Mouse (Mus musculus): Measurements from ENCODE around the gene Rc3h1.
"Not testable (repeated sequence)": the region's sequence is repeated elsewhere in the genome, so short reads cannot be mapped to it uniquely, and the experiment has no call there.

Rc3h1 gene

GRCm38 (mm10) chr1:160906057-160906557 is at the start of gene Rc3h1:
Gene Rc3h1 (plus strand): TSS chr1:160906418.
- peak; percentile 98 for DNase-seq

DNA sequence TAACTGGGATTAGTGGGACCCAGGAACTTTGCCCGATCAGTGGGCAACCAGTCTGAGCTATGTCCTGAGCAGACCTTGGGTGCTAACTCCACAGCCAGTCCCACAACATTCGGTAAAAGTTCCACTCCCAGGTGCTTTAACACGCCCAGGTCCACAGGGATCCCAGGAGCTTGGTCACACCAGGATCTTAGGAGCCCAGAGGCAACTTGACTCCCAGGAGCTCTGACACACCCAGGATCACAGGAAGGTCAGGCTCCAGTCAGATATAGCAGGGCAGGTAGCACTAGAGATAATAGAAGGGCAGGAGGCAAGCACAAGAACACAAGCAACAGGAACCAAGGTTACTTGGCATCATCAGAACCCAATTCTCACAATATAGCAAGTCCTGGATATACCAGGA is 48.1 kb upstream of the Rc3h1 start:
- DNase-seq = no peak

- DNase-seq = not testable (repeated sequence)
These were observed 46.3 kb upstream of the Rc3h1 start for GRCm38 (mm10) chr1:160859874-160860273.

DNA sequence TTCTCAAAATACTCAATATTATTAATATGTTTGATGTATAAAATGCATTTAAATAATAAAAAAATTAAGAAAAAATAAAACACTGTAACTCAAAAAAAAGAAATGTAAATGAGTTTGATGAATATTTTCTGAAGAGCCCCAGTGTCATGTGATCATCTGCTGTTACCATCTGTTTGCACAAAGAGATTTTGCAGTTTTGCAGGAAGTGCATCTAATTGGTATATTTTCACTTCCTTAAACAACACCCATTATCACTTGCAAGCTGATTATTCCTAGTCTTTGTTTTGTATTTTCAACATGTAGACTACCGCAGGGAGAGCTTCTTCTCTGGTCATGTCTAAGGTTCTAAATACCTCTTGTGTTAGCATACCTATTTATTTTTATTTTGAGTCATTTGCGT is 45.1 kb upstream of the Rc3h1 start:
- no peak for DNase-seq

DNA sequence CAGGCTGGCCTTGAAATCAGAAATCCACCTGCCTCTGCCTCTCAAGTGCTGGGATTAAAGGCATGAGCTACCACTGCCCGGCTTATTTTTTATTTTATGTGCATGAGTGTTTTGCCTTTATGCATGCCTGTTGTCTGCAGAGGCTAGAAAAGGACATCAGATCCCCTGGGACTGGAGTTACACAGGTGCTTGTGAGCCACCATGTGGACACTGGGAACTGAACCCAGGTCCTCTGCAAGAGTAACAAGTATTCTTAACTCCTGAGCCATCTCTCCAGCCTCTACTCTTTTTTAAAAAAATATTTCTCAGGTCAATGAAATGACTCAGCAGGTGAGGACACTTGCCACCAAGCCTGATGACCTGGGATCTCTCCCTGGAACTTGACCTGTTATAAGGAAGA is 44.6 kb upstream of the Rc3h1 start:
- no peak for DNase-seq

GRCm38 (mm10) chr1:160863027-160863426 is 43.2 kb upstream of the Rc3h1 start:
- peak; percentile 53 for DNase-seq

DNA sequence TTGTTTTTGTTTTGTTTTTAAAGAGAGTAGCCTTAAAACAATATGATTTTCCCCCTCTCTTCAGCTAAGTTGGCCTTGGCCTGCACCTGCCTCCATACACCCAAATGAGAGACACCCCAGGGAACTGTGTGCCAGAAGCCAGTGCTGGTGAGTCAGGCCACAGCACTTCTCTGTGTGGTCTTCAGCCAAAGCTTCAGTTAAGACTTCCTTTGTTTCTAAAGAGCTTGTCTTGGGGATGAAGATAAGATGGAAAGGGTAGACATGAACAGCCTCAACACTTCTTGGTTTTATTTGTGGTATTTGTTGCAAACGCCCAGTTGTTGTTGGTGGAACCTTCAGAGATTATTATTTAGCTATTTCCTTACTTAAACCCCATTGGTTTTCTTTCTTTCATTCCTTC is 31.5 kb upstream of the Rc3h1 start:
- DNase-seq = no peak

DNA sequence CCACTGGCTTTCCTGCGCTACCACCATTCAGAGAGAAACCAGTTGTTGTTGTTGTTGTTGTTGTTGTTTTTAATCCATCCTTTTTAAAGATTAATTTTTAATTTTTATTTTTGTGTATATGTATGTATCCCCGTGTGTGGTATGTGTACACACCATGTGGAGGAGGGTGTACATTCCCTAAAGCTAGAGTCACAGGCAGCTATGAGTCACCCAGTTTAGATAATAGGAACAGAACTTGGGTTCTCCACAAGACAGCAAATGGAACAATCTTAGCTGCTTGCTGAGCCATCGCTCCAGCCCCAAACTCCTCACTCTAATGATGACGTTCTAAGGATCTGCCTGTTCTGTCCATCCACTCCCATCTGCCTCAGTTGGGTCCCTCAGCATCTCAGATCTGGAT is 29.2 kb upstream of the Rc3h1 start:
- no peak for DNase-seq

- DNase-seq = no peak
These were observed 27.7 kb upstream of the Rc3h1 start for GRCm38 (mm10) chr1:160878485-160878884.

DNA sequence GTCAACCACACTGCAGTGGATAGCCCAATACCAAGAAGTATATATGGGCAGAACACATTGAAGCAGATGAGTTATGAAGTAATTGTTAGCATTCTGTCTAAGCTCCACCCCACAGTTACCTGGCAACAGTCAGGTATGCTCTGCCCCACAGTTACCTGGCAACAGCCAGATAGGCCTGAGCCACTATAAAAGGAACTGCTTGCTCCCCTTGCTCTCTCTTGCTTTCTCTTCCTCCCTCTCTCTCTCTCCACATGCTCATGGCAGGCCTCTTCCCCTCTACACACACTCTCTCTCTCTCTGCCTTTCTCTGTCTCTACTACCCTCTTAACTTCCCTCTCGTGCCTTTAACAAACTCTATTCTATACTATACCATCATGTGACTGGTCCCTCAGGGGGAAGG is 24.8 kb upstream of the Rc3h1 start:
- DNase-seq = not testable (repeated sequence)

DNA sequence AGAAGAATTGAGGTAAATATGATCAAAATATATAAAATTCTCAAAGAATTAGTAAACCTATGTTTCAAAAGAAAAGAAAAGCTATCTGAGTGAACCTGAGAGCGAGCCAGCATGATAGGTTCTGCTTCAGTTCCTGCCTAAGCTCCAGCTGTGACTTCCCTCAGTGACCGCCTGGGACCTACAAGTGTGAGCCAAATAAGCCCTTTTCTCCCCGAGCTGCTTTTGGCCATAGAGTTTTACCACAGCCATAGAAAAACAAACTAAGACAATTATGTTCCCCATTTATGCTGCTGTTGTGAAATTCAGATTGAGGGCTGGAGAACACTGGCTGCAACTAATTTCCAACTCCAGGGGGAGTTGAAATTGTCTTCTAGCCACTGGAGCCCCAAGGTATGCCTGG is 24.2 kb upstream of the Rc3h1 start:
- DNase-seq = no peak

GRCm38 (mm10) chr1:160884273-160884672 is 21.9 kb upstream of the Rc3h1 start:
- no peak for DNase-seq

- DNase-seq = no peak
These were observed 21.2 kb upstream of the Rc3h1 start for GRCm38 (mm10) chr1:160884993-160885392.

DNA sequence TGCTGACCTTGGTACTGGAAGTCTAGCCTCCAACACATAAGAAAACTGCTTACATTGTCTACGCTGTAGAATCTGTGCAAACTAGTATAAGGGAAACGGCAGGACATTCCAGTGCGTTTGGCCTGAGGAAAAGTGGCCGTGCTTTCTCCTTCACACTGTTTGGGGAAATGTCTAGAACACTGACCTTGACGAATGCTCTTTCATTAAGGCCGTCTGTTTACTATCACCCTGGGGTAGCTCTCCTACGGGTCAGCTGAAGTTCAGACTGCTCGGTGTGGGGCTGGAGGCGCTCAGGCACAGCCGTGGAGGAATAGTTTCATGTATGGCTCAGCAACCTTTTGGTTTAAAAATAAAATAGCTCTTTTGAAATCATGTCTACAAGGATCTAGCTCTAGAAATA is 6.5 kb upstream of the Rc3h1 start:
- peak; percentile 27 for DNase-seq

GRCm38 (mm10) chr1:160904047-160904446 is 2.2 kb upstream of the Rc3h1 start:
- no peak for DNase-seq

GRCm38 (mm10) chr1:160906558-160907481 is 602 bp downstream of the Rc3h1 start:
- peak; percentile 75 for DNase-seq

- no peak for DNase-seq
These were observed 4.0 kb downstream of the Rc3h1 start for GRCm38 (mm10) chr1:160910176-160910575.

DNA sequence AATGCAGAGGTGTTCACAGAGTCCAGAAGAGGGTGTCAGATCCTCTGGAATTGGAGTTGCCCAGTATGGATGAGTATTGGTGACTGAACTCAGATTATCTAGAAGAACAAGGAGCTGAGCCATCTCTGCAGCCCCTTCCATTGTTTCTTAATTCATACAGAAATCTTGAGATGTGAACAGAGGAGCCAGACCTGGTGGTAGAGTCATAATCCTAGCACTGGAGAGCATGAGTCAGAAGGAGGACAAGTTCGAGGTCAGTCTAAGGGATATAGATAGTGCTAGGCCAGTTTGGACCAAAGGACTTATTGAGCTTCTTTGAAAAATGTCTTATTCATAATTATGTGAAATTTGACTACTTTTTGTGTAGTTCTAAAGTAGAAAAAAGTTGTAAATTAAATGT is 4.6 kb downstream of the Rc3h1 start:
- DNase-seq = no peak

DNA sequence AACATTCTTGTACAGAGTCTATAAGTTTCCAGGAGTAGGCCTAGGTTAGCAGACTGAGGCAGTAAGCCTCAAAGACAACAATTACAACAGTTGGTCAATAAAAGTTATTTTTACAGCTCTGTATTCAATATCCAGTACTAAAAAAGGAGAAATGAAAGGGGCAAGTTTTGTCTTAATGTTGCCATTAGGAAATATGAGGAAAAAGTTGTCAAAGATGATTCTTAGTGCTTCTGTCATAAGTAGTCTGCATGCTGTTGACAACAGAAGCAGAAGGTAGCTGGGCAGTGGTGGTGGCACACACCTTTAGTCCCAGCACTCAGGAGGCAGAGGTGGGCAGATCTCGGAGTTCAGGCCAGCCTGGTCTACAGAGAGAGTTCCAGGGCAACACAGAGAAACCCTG is 13.2 kb downstream of the Rc3h1 start:
- DNase-seq = no peak

DNA sequence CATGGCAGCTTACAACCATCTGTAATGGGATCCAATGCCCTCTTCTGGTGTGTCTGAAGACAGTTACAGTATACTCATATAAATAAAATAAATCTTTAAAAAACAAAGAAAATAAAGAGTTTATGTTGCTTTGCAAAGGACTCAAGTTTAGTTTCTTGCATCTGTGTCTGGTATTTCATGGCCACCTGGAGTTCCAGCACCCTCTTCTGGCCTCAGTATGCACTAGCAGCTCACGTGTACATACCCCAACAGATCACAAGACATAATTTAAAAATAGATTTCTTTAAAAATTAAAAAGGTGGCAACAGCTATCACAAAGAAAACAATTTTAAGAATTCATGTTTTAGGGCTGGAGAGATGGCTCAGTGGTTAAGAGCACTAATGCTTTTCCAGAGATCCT is 15.7 kb downstream of the Rc3h1 start:
- no peak for DNase-seq

DNA sequence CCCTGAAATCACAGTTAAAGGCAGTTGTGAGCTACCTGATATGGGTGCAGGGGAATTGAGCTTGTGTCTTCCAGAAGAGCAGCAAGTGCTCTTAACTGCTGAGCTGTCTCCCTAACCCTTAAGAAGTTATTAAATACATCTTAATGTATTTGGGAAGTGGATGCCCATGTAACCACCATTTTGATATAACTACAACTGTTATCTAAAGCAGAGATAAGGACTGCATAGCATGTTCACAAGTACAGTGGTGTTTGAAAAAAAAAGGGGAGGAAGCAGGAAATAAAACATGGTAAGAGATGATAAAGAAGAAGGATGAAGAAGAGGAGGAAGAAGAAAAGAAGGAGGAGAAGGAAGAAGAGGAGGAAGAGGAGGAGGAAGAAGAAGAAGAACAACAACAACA is 25.1 kb downstream of the Rc3h1 start:
- DNase-seq = no peak

- DNase-seq = peak; percentile 30
These were observed 27.8 kb downstream of the Rc3h1 start for GRCm38 (mm10) chr1:160933896-160934482.

DNA sequence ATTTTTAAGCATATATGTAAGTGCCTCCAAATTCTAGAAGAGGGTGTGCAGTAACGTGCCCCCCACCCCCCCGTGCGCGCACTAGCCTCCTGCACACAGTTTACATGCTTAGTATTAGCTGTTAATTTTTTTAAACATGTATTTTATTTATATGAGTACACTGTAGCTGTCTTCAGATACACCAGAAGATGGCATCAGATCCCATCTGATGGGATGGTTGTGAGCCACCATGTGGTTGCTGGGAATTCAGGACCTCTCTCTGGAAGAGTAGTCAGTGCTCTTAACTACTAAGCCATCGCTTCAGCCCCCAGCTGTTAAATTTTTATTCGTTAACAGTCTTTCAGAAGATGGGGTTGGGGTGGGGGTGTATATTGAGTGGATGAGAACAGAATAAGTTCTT is 29.3 kb downstream of the Rc3h1 start:
- DNase-seq = no peak

DNA sequence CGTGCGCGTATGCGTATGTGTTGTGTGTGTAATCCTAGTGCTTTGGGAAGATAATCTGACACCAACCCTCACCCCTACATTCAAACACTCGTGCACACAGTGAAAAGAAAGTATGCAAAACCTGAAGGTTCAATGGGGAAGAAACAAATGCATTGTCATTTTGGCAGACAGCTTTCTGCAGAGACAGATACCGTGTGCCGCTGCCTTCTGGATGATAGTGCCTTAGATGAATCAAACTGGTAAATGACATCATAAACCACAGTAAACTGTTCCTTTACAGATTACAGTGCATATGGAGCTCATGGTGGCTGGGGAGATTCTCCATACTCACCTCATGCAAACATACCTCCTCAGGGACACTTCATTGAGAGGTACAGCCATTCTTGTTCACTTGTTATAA is 57.0 kb downstream of the Rc3h1 start:
- no peak for DNase-seq

All from kidney, postnatal 10 days (tissue).